19 mouse cellular contexts compared by ENCODE assay signal in genomic region chr4:58660511-58660910, GRCm38 (mm10).
DNase-seq lines count a peak whose midpoint lies in the region; ATAC-seq and TF ChIP-seq lines count a peak whose summit lies in the region.
"Had no signal": no experiment of that assay in that cellular context is flagged by ENCODE, and none has a peak within 500 bp of the region (broad histone marks: within the 10 kb centered on the region; RNA-seq: fewer than 3 reads in every experiment).

No protein-coding gene starts in this region.

- no peak for ATAC-seq in kidney, embryonic 15.5 days (replicated peaks; ENCODE audit: low FRiP score)
- no peak for ATAC-seq in limb, embryonic 15.5 days (ENCODE audit: insufficient number of reproducible peaks, low FRiP score, low TSS enrichment, low read depth)
- no peak for ATAC-seq in hindbrain, embryonic 11.5 days (ENCODE audit: low FRiP score)
- no peak for ATAC-seq in liver, postnatal 0 days
- ATAC-seq: midbrain, embryonic 13.5 days had no signal

- H3K36me3 ChIP-seq in kidney, embryonic 15.5 days = no peaks in the 10 kb centered on the region
- H3K36me3 ChIP-seq in limb, embryonic 15.5 days = no peaks in the 10 kb centered on the region
- H3K36me3 ChIP-seq in hindbrain, embryonic 11.5 days (ENCODE audit: control insufficient read depth, insufficient read depth, low read length) = no peaks in the 10 kb centered on the region
- H3K36me3 ChIP-seq in liver, postnatal 0 days (replicated peaks; ENCODE audit: insufficient read depth, low read length) = no peaks in the 10 kb centered on the region
- H3K36me3 ChIP-seq: hindbrain, embryonic 13.5 days; midbrain, embryonic 13.5 days; neural tube, embryonic 15.5 days had no signal

- TF ChIP-seq EP300 in liver, postnatal 0 days (IDR thresholded peaks at IDR 0.05; ENCODE audit: low read depth) = no peak

- no peaks in the 10 kb centered on the region for H3K27me3 ChIP-seq in kidney, embryonic 15.5 days
- H3K27me3 ChIP-seq in limb, embryonic 15.5 days = no peaks in the 10 kb centered on the region
- H3K27me3 ChIP-seq in hindbrain, embryonic 11.5 days (ENCODE audit: control insufficient read depth, insufficient read depth, low read length) = no peaks in the 10 kb centered on the region
- H3K27me3 ChIP-seq in liver, postnatal 0 days (ENCODE audit: insufficient read depth, low read length) = no peaks in the 10 kb centered on the region
- H3K27me3 ChIP-seq: hindbrain, embryonic 13.5 days; midbrain, embryonic 13.5 days; neural tube, embryonic 15.5 days had no signal

- H3K27ac ChIP-seq in kidney, embryonic 15.5 days = 0 out of 2 replicates have a peak overlapping the region, but pooled peaks have one; percentile 10
- H3K27ac ChIP-seq in limb, embryonic 15.5 days = peak overlapping the region; percentile 39; the same call in 1 of the 2 replicates
- no peak overlapping the region for H3K27ac ChIP-seq in hindbrain, embryonic 11.5 days (ENCODE audit: low read depth, low read length)
- H3K27ac ChIP-seq in liver, postnatal 0 days (ENCODE audit: low read depth) = no peak overlapping the region
- H3K27ac ChIP-seq: hindbrain, embryonic 13.5 days; midbrain, embryonic 13.5 days; neural tube, embryonic 15.5 days had no signal

- H3K9ac ChIP-seq in kidney, embryonic 15.5 days = no peak overlapping the region
- no peak overlapping the region for H3K9ac ChIP-seq in limb, embryonic 15.5 days
- no peak overlapping the region for H3K9ac ChIP-seq in hindbrain, embryonic 11.5 days (ENCODE audit: low read depth, low read length)
- H3K9ac ChIP-seq in liver, postnatal 0 days (replicated peaks) = no peak overlapping the region
- H3K9ac ChIP-seq: hindbrain, embryonic 13.5 days; midbrain, embryonic 13.5 days; neural tube, embryonic 15.5 days had no signal

- 71% methylated on average over 5 of the region's 5 CpGs for WGBS in kidney, embryonic 15.5 days
- WGBS in limb, embryonic 15.5 days = 39% methylated on average over 5 of the region's 5 CpGs
- 79% methylated on average over 5 of the region's 5 CpGs for WGBS in hindbrain, embryonic 11.5 days
- WGBS in liver, postnatal 0 days (ENCODE audit: insufficient replicate concordance) = 63% methylated on average over 5 of the region's 5 CpGs

- TF ChIP-seq CTCF in liver, postnatal 0 days (IDR thresholded peaks at IDR 0.05; ENCODE audit: low read depth) = no peak

- no peak overlapping the region for H3K4me2 ChIP-seq in kidney, embryonic 15.5 days
- H3K4me2 ChIP-seq in limb, embryonic 15.5 days = no peak overlapping the region
- H3K4me2 ChIP-seq in hindbrain, embryonic 11.5 days (replicated peaks; ENCODE audit: low read depth, low read length) = no peak overlapping the region
- no peak overlapping the region for H3K4me2 ChIP-seq in liver, postnatal 0 days (ENCODE audit: low read depth, low read length)
- H3K4me2 ChIP-seq: hindbrain, embryonic 13.5 days; liver, embryonic 11.5 days; midbrain, embryonic 13.5 days; neural tube, embryonic 15.5 days had no signal

- H3K9me3 ChIP-seq in kidney, embryonic 15.5 days (replicated peaks) = no peaks in the 10 kb centered on the region
- no peaks in the 10 kb centered on the region for H3K9me3 ChIP-seq in limb, embryonic 15.5 days
- H3K9me3 ChIP-seq in hindbrain, embryonic 11.5 days (ENCODE audit: control insufficient read depth, low read length) = no peaks in the 10 kb centered on the region
- H3K9me3 ChIP-seq in liver, postnatal 0 days (ENCODE audit: low read length) = no peaks in the 10 kb centered on the region
- H3K9me3 ChIP-seq: hindbrain, embryonic 13.5 days; midbrain, embryonic 13.5 days; neural tube, embryonic 15.5 days had no signal

- H3K4me3 ChIP-seq in kidney, embryonic 15.5 days (replicated peaks) = no peak overlapping the region
- H3K4me3 ChIP-seq in limb, embryonic 15.5 days = no peak overlapping the region
- no peak overlapping the region for H3K4me3 ChIP-seq in hindbrain, embryonic 11.5 days (ENCODE audit: low read depth, low read length)
- no peak overlapping the region for H3K4me3 ChIP-seq in liver, postnatal 0 days (ENCODE audit: low read depth, low read length)
- H3K4me3 ChIP-seq: hindbrain, embryonic 13.5 days; midbrain, embryonic 13.5 days; myocyte; neural tube, embryonic 15.5 days had no signal

- DNase-seq in kidney, adult 9 months = no peak
- peak; percentile 29 for DNase-seq in urinary bladder, postnatal 25 days (ENCODE audit: low spot score)
- DNase-seq in urinary bladder, adult 2 months (ENCODE audit: low spot score) = no peak
- DNase-seq in hindbrain, embryonic 11.5 days (ENCODE audit: low spot score) = no peak
- DNase-seq in liver, postnatal 0 days = no peak
- DNase-seq: adrenal gland, adult 8-10 months; cerebellum, postnatal 14 days; embryo, embryonic 11 days; gastrocnemius, postnatal 25 days; kidney, postnatal 25 days; retina, postnatal 1 day; thymus, adult 2 months had no signal

- peaks cover 16% of the 10 kb centered on the region; the same call in 1 of the 2 replicates for H3K4me1 ChIP-seq in kidney, embryonic 15.5 days
- H3K4me1 ChIP-seq in limb, embryonic 15.5 days = peaks cover 21% of the 10 kb centered on the region
- H3K4me1 ChIP-seq in hindbrain, embryonic 11.5 days (replicated peaks; ENCODE audit: control insufficient read depth, insufficient read depth, low read length) = no peaks in the 10 kb centered on the region
- H3K4me1 ChIP-seq in liver, postnatal 0 days (ENCODE audit: insufficient read depth) = no peaks in the 10 kb centered on the region
- H3K4me1 ChIP-seq: midbrain, embryonic 13.5 days; neural tube, embryonic 15.5 days had no signal

Comparison
In these comparisons a context has a peak if more than half of its experiments do, and no peak if none do; other contexts are left out.
1. H3K27ac ChIP-seq: peak in kidney, embryonic 15.5 days (single experiment) and limb, embryonic 15.5 days (single experiment); none in hindbrain, embryonic 11.5 days (single experiment) and liver, postnatal 0 days (single experiment).